Mouse (Mus musculus) MEL (cell line): Measurements from ENCODE around the gene Morc4.
A peak's percentile ranks its signal among the peaks of the same experiment; 100 is the strongest.

ENCODE experiments used
- CHD1 ChIP-seq: IDR thresholded peaks from 2 replicates; pipeline ENCODE4 v1.6.1; 2012; ENCODE audit warnings: low read depth, mild to moderate bottlenecking, inconsistent platforms, low read length, improper control_type of control experiment
- CTCF ChIP-seq, 3 experiments: IDR thresholded peaks in 2 of 3; conservative IDR thresholded peaks in 1 of 3; 2 replicates each; pipeline ENCODE4 v1.5.1; 2011 to 2012; ENCODE audit warnings: low read length in 3 of 3, low read depth in 2 of 3, mild to moderate bottlenecking in 2 of 3, improper control_type of control experiment in 1 of 3, inconsistent platforms in 1 of 3, mixed read lengths in 1 of 3, moderate library complexity in 1 of 3; ENCODE audit not compliant: control insufficient read depth in 1 of 3, insufficient read depth in 1 of 3, poor library complexity in 1 of 3, severe bottlenecking in 1 of 3
- ELF1 ChIP-seq: IDR thresholded peaks from 2 replicates; pipeline ENCODE4 v1.6.1; 2014; ENCODE audit warnings: low read depth, mild to moderate bottlenecking, inconsistent platforms, low read length, improper control_type of control experiment, moderate library complexity
- EP300 ChIP-seq, 2 experiments: IDR thresholded peaks; 2 replicates each; pipeline ENCODE4 v1.6.1; 2011; ENCODE audit warnings: improper control_type of control experiment in 2 of 2, low read length in 2 of 2, low read depth in 1 of 2, mild to moderate bottlenecking in 1 of 2
- ETS1 ChIP-seq: IDR thresholded peaks from 2 replicates; pipeline ENCODE4 v1.6.1; 2012; ENCODE audit warnings: low read depth, mild to moderate bottlenecking, inconsistent platforms, low read length, improper control_type of control experiment, moderate library complexity
- GATA1 ChIP-seq: IDR thresholded peaks from 2 replicates; pipeline ENCODE4 v1.6.1; 2011; ENCODE audit warnings: low read depth, low read length, improper control_type of control experiment
- HCFC1 ChIP-seq: IDR thresholded peaks from 2 replicates; pipeline ENCODE4 v1.6.1; 2012; ENCODE audit warnings: low read depth, mild to moderate bottlenecking, inconsistent platforms, low read length, improper control_type of control experiment, moderate library complexity
- MEF2A ChIP-seq: IDR thresholded peaks from 2 replicates; pipeline ENCODE4 v1.6.1; 2014; ENCODE audit warnings: low read depth, mild to moderate bottlenecking, inconsistent platforms, low read length, improper control_type of control experiment; ENCODE audit not compliant: poor library complexity, insufficient replicate concordance, severe bottlenecking; ENCODE audit errors: extremely low read depth
- MXI1 ChIP-seq: IDR thresholded peaks from 2 replicates; pipeline ENCODE4 v1.6.1; 2011; ENCODE audit warnings: mild to moderate bottlenecking, low read depth, low read length, improper control_type of control experiment
- POLR2A ChIP-seq, 2 experiments: IDR thresholded peaks; 2 replicates each; pipeline ENCODE4 v1.6.1; 2011 to 2012; ENCODE audit warnings: low read length in 2 of 2, mild to moderate bottlenecking in 2 of 2, control low read depth in 1 of 2, improper control_type of control experiment in 1 of 2, low read depth in 1 of 2, moderate library complexity in 1 of 2; ENCODE audit not compliant: control insufficient read depth in 1 of 2, insufficient read depth in 1 of 2, poor library complexity in 1 of 2
- POLR2AphosphoS2 ChIP-seq: IDR thresholded peaks from 2 replicates; pipeline ENCODE4 v1.6.1; 2011; ENCODE audit warnings: low read length, improper control_type of control experiment
- TAL1 ChIP-seq: IDR thresholded peaks from 2 replicates; pipeline ENCODE4 v1.6.1; 2012; ENCODE audit warnings: mild to moderate bottlenecking, inconsistent platforms, low read length, moderate library complexity, mixed read lengths
- ZKSCAN1 ChIP-seq: IDR thresholded peaks from 2 replicates; pipeline ENCODE4 v1.6.1; 2012; ENCODE audit warnings: low read depth, mild to moderate bottlenecking, inconsistent platforms, low read length, improper control_type of control experiment, moderate library complexity
- ZNF384 ChIP-seq: IDR thresholded peaks from 2 replicates; pipeline ENCODE4 v1.6.1; 2012; ENCODE audit warnings: low read depth, mild to moderate bottlenecking, inconsistent platforms, low read length, improper control_type of control experiment

- TF ChIP-seq ELF1 = no peak
- TF ChIP-seq TAL1 = 0 out of 2 replicates have a peak, but pooled peaks have one; percentile 5
- peak; percentile 5; the same call in 1 of the 2 replicates for TF ChIP-seq GATA1
- no peak for TF ChIP-seq CTCF (IDR thresholded peaks at IDR 0.05 in 2 of 3, conservative IDR thresholded peaks at IDR 0.05 in 1 of 3; ENCODE audit: control insufficient read depth in 1 of 3, insufficient read depth in 1 of 3, low read depth in 2 of 3, low read length in 3 of 3, poor library complexity in 1 of 3, severe bottlenecking in 1 of 3)
- TF ChIP-seq ZNF384 = peak; percentile 35; the same call in 1 of the 2 replicates
- no peak for TF ChIP-seq ETS1
- TF ChIP-seq POLR2A (IDR thresholded peaks at IDR 0.05; ENCODE audit: control insufficient read depth in 1 of 2, insufficient read depth in 1 of 2, low read depth in 1 of 2, low read length in 2 of 2, poor library complexity in 1 of 2) = no peak
- TF ChIP-seq MEF2A = no peak
- TF ChIP-seq CHD1 = no peak
- TF ChIP-seq HCFC1 = no peak
- no peak for TF ChIP-seq MXI1
- no peak for TF ChIP-seq POLR2AphosphoS2
- TF ChIP-seq ZKSCAN1 = no peak
- TF ChIP-seq EP300 (IDR thresholded peaks at IDR 0.05; ENCODE audit: low read depth in 1 of 2, low read length in 2 of 2) = no peak; a peak in 1 of 4 replicates
Observed at GRCm38 (mm10) chrX:139813299-139814002, 58.0 kb downstream of the Morc4 start.
